Mouse (Mus musculus) liver, adult 2 months (tissue): ENCODE measurements around the gene Car8. TPM values are rescaled to one million over a fixed set of nuclear protein-coding genes. Genes with fewer than 3 reads are reported as not detected.
A peak's percentile ranks its signal among the peaks of the same experiment; 100 is the strongest.

Experiments used
- DNase-seq: peaks from one replicate; pipeline ENCODE4 v3.0.0-alpha.2; 2011; ENCODE audit warnings: low read depth, low spot score; ENCODE audit errors: extremely low read depth
- H3K27ac ChIP-seq: fragments of 200-500 bp; replicated peaks from 2 replicates; pipeline ENCODE4 v1.5.1; 2012; ENCODE audit warnings: low read depth, mild to moderate bottlenecking, control low read depth, inconsistent platforms, low read length; ENCODE audit not compliant: insufficient read depth
- H3K27me3 ChIP-seq: fragments of 200-500 bp; 2 replicates; pipeline ENCODE4 v1.6.1; 2012; ENCODE audit warnings: mild to moderate bottlenecking, moderate library complexity, low read length, inconsistent platforms; ENCODE audit not compliant: control insufficient read depth, insufficient read depth
- H3K36me3 ChIP-seq: fragments of 200-500 bp; 2 replicates; pipeline ENCODE4 v1.6.1; 2012; ENCODE audit warnings: low read length, inconsistent platforms; ENCODE audit not compliant: control insufficient read depth, insufficient read depth
- H3K4me1 ChIP-seq: fragments of 200-500 bp; 2 replicates; pipeline ENCODE4 v1.6.1; 2011; ENCODE audit warnings: low read length; ENCODE audit not compliant: control insufficient read depth, insufficient read depth
- H3K4me3 ChIP-seq: fragments of 200-500 bp; 2 replicates; pipeline ENCODE4 v1.5.1; 2011; ENCODE audit warnings: low read depth, mild to moderate bottlenecking, control low read depth, low read length, moderate library complexity; ENCODE audit not compliant: insufficient read depth
- H3K79me2 ChIP-seq: fragments of 200-500 bp; 2 replicates; pipeline ENCODE4 v1.6.1; 2012; ENCODE audit warnings: inconsistent platforms, mild to moderate bottlenecking, low read length, moderate library complexity; ENCODE audit not compliant: control insufficient read depth, insufficient read depth
- H3K9ac ChIP-seq: fragments of 200-500 bp; 2 replicates; pipeline ENCODE4 v1.6.1; 2012; ENCODE audit warnings: low read depth, mild to moderate bottlenecking, control low read depth, inconsistent platforms, low read length
- CTCF ChIP-seq: fragments of 200-500 bp; IDR thresholded peaks from 2 replicates; pipeline ENCODE4 v1.5.1; 2011; ENCODE audit warnings: low read depth, low read length, control low read depth
- POLR2A ChIP-seq: fragments of 200-500 bp; IDR thresholded peaks from 2 replicates; pipeline ENCODE4 v1.6.1; 2011; ENCODE audit warnings: low read length, control low read depth; ENCODE audit not compliant: insufficient read depth; ENCODE audit errors: extremely low read depth
- WGBS: fragments of 180-500 bp; shearing (Covaris S2); methylation state at CpG from one replicate; pipeline ENCODE4 v1.1.7; 2018; 5-methylcytosine and 5-hydroxymethylcytosine counted together
- polyA plus RNA-seq: library from polyadenylated mRNA; depleted of rRNA; stranded (reverse); fragments of >200 nt; gene quantifications from 2 replicates; pipeline ENCODE4 v1.2.3, GENCODE M21; 2012
- total RNA-seq: library from RNA; depleted of rRNA; stranded (reverse); fragments of >200 nt; gene quantifications from 2 replicates; pipeline ENCODE4 v1.2.3, GENCODE M21; 2014

The Car8 gene
- total and polyA plus RNA-seq, 2 experiments = 12.1 to 78.2 TPM

DNA sequence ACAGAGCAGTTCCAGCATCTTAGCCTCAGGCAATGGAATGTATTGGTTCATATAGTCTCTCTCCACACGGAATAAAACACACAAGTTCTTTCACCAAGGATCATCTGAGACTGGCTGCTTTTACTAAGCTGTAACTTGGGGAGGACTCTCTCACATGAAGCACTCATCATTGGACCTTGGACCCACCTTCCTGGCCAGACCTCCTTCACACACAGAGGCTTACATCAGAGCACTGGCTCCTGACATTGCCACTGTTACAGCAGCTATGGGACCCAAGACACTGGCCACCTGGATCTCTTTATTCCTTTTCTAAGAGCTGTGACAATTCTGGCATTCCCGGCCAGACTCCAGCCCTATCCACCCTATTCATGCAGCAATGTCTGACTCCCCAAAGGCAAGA lies 101.4 kb downstream of the Car8 start:
- Histone ChIP-seq H3K4me1 (no peaks in the 10 kb centered on the region), H3K79me2 (no peaks in the 10 kb centered on the region), H3K4me3 (no peak overlapping the region), H3K9ac (no peak overlapping the region), H3K27me3 (no peaks in the 10 kb centered on the region), H3K36me3 (no peaks in the 10 kb centered on the region; the same call in 1 of the 2 replicates), H3K27ac (no peak overlapping the region)
- WGBS = 92% methylated on average over 2 of the region's 2 CpGs
- peak; percentile 36 for DNase-seq
- TF ChIP-seq CTCF (no peak), POLR2A (no peak)

DNA sequence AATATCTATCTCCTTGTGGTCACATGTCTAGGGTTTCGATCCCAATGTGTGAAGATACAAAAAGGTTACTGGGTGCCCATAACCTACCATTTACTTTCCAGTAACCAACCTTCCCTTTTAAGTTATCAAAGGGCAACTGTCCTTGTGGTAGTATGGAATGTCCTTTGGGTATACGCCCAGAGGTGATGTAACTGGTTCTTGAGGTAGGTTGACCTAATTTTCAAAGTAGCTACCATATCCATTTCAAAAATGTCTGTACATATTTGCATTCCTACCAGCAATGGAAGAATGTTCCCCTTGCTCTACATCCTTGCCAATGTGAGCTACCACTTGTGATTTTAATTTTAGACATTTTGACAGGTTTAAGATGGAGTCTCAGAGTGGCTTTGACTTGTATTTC lies 106.8 kb downstream of the Car8 start:
- no peaks in the 10 kb centered on the region for H3K36me3 ChIP-seq
- no peaks in the 10 kb centered on the region for H3K79me2 ChIP-seq
- TF ChIP-seq POLR2A = no peak
- TF ChIP-seq CTCF = no peak
- no peak overlapping the region for H3K9ac ChIP-seq
- 96% methylated on average over 2 of the region's 2 CpGs for WGBS
- no peak overlapping the region for H3K4me3 ChIP-seq
- no peak for DNase-seq
- H3K27me3 ChIP-seq = no peaks in the 10 kb centered on the region
- H3K27ac ChIP-seq = no peak overlapping the region
- no peaks in the 10 kb centered on the region for H3K4me1 ChIP-seq

DNA sequence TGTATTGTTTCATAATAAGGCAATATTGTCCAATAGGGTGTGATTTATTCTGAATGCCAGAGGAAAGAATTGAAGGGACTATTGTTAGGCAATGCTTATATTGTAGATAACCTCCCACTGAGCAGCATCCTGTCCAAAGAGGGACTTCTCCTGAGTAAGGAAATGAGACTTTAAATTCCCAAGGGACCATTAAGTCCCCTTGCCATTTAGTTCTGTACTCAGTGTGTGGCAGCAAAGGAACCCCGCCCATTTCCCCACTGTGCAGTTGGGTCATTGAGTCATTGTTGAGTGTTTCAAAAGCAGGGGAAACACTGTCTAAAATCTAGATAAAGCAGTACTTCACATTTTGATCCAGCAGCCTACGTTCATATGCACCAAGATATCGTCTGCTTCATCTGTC lies 125.3 kb downstream of the Car8 start:
- Histone ChIP-seq H3K27ac (no peak overlapping the region), H3K4me1 (no peaks in the 10 kb centered on the region), H3K4me3 (no peak overlapping the region), H3K36me3 (no peaks in the 10 kb centered on the region), H3K27me3 (no peaks in the 10 kb centered on the region), H3K9ac (no peak overlapping the region), H3K79me2 (no peaks in the 10 kb centered on the region)
- no peak for DNase-seq
- no peak for TF ChIP-seq CTCF
- no peak for TF ChIP-seq POLR2A
- 80% methylated on average over 3 of the region's 3 CpGs for WGBS

DNA sequence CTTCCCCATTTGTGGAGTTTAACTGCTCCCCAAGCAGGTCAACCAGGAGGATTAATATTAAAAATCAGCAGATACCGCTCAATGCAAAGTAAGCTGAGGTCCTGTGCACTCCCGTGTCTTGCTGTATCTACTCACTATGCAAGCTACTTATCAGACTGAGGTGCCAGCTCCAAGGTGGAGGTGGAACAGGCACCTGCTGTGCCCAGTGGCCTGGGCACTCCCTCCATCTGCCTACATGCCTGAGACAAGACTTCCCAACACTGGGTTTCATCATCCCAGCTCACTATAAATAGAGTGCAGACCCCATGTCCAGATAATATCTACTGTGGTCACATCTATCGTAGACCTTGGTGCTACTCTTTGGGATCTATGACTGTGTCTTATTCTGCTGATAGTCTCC lies 127.0 kb downstream of the Car8 start:
- Histone ChIP-seq H3K9ac (no peak overlapping the region), H3K79me2 (no peaks in the 10 kb centered on the region), H3K27ac (no peak overlapping the region), H3K4me3 (no peak overlapping the region), H3K4me1 (no peaks in the 10 kb centered on the region), H3K36me3 (no peaks in the 10 kb centered on the region), H3K27me3 (no peaks in the 10 kb centered on the region)
- no peak for DNase-seq
- 91% methylated on average over 3 of the region's 3 CpGs for WGBS
- TF ChIP-seq POLR2A = no peak
- no peak for TF ChIP-seq CTCF

DNA sequence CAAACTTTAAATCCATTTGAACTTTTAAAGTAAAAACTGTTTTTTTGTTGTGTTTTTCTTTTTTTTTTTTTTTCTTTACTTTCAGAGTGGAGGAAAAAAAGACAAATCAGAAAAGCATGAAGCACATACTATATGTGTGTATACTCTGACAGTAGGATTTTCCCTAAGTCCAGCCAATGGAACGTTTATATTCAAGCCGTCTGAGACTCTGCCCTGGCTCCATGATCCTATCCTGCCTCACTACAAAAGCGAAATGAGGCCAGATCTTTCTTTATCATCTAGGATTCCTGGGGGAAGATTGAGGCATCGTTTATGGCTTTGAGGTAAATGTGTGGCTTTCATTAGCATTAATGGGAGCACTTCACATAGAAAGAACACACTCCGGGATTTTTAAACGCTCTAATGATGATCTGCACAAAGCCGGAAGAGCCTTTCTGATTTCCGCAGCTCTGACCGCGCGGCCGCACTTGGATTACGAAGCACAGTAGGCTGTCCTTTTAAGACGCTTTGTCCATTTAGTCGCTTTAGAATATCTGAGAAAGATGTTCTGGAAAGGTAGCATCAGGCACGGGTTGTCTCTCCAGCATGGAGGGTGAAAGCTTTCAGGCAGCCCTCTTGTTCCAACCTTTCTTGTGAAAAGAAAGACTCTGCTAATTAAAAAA lies 128.8 kb downstream of the Car8 start:
- DNase-seq = no peak
- no peaks in the 10 kb centered on the region for H3K36me3 ChIP-seq
- no peaks in the 10 kb centered on the region for H3K4me1 ChIP-seq
- H3K79me2 ChIP-seq = no peaks in the 10 kb centered on the region
- WGBS = 91% methylated on average over 16 of the region's 16 CpGs
- TF ChIP-seq CTCF = no peak
- no peak for TF ChIP-seq POLR2A
- no peak overlapping the region for H3K4me3 ChIP-seq
- no peaks in the 10 kb centered on the region for H3K27me3 ChIP-seq
- H3K9ac ChIP-seq = no peak overlapping the region
- no peak overlapping the region for H3K27ac ChIP-seq

DNA sequence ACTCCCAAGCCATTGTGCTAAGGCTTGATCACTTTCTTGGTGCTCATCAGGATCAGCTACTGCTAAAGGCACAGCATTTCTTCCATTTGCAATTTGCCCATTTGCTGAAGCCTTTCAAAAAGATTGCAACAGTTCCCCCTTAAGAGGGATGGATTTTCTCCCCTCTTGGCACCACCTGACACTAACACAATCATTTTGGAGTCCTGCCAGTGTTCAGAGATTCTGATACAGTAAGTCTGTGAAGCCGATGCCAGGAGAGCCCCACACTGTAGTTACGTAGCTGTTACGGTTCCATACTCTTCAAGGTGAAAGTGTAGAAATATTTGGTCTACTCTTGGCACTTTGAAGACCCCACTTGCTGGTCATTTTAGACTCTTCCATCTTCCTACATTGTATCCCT lies 137.4 kb downstream of the Car8 start:
- 73% methylated on average over 3 of the region's 3 CpGs for WGBS
- Histone ChIP-seq H3K79me2 (no peaks in the 10 kb centered on the region), H3K4me3 (no peak overlapping the region), H3K36me3 (no peaks in the 10 kb centered on the region), H3K27ac (no peak overlapping the region), H3K4me1 (no peaks in the 10 kb centered on the region), H3K9ac (no peak overlapping the region), H3K27me3 (no peaks in the 10 kb centered on the region)
- TF ChIP-seq POLR2A (no peak), CTCF (no peak)
- no peak for DNase-seq
